Mouse (Mus musculus): ENCODE results near the gene Gm813.

GRCm38 (mm10) chr16:58627597-58628335 lies 11.0 kb upstream of the Gm813 start:
- TF ChIP-seq CTCF (IDR thresholded peaks at IDR 0.05; ENCODE audit: extremely low read depth, insufficient read depth, low read length) (no peak), POLR2A (IDR thresholded peaks at IDR 0.05; ENCODE audit: extremely low read depth, insufficient read depth, low read length) (no peak)
